Mouse (Mus musculus): ENCODE measurements around the gene Atp12a. TPM values are rescaled to one million over a fixed set of nuclear protein-coding genes. Genes with fewer than 3 reads are reported as not detected.

Gene Atp12a
- total RNA-seq (2015) (not detected in 2 replicates), total RNA-seq (2017) (not detected in 2 replicates)

DNA sequence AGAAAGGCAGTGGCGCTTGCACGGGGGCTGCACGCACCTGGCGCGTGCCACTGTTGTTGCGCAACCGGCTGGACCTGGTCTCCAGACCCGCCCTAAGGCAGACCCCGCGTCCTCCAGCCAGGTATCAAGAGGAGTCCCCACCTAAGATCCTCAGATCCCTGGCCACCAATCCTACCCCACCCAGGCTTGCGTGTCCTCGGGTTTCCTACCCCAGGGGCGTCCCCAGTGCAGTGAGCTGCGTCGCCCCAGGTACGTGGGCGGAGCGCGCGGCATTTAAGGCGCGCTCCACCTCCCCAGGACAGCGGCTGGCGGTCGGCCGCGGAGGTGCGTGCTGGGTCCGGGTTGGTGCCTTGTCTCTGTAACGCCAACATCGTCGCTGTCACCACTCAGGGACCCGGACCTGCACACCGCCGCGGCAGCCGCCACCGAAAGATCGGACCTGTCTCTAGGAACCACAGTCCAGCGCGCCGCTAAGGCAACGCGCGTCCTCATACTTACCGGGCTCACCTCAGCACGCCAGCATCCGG, at the start of gene Atp12a:
Gene Atp12a (plus strand): TSS at position 358 of the 527 bp plus-strand sequence.
- ATAC-seq (replicated peaks; ENCODE audit: poor library complexity) = no peak

DNA sequence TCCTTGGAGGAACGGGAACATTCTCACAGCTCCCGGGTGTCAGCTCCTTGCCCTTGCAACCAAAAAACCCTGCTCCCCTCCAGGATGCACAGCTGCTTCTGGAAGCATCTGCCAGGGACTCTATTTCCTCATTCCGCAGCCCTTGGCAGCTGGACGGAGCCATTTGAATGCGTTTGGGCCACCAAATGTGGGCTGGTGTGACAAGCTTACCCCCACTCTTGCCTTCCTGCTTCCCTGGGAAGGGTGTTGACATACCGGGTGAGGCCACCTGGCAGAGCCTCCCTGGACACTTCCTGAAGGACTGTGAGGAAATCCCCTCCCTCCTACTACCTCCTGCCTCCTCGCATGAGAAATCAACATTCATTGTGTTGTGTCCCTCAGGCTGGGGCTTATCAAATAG, 49.3 kb upstream of the Atp12a start:
- peak; percentile 31; the same call in 1 of the 2 replicates for ATAC-seq (replicated peaks; ENCODE audit: poor library complexity)

DNA sequence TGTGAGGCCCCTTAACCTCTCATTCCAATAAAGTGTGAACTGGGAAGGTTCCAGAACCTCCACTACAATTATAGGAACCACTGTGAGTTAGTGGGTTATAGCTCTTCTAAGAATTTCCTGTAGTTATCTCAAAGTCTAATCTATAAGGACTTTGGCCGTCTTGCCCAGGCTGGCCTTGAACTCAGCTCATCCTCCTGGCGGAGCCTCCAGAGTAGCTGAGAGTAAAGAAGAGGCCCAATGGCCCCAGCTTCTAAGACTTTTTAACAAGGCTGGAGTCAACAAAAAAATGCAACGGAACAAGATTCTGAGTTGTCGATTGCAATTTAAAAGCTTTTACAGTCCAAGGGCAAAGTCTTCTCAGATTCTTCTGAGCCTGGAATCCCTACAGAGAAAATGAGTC, 48.5 kb upstream of the Atp12a start:
- no peak for ATAC-seq (replicated peaks; ENCODE audit: poor library complexity)

DNA sequence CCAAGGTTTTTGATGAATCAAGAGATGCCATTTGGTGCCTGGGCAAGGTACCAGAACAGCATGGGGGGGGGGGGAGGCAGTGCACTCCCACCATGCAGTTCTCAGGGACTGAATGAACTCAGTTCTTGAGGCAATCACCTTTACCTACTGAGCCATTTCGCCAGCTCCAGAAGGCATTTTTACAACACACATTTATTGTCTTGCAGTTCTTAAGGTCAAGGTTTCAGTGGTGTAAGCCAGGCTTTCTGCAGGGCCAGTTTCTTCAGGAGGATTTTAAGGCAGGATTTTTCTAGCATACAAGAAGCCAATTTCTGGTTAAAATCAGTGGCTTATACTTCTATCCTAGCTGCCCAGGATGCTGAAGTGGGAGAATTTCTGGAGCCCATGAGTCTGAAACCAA, 41.9 kb upstream of the Atp12a start:
- no peak for ATAC-seq (replicated peaks; ENCODE audit: poor library complexity)

DNA sequence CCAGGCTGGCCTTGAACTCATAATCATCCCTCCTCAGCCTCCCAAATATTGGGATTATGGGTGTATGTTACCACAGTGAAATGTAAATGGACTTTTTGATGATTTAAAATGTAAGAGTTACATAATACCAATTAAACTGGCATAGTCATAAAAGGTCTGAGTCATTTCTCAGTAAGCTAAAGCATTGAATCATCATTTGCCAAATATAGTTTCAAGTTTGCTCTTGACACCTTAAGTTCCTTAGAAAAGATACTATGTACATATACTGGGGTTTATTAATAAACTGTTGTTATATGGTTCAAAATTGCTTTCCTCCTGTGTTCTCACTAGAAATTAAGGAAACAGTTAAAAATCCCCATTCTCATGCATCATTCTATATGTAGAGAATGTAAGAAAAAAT, 39.8 kb upstream of the Atp12a start:
- ATAC-seq (replicated peaks; ENCODE audit: poor library complexity) = no peak

DNA sequence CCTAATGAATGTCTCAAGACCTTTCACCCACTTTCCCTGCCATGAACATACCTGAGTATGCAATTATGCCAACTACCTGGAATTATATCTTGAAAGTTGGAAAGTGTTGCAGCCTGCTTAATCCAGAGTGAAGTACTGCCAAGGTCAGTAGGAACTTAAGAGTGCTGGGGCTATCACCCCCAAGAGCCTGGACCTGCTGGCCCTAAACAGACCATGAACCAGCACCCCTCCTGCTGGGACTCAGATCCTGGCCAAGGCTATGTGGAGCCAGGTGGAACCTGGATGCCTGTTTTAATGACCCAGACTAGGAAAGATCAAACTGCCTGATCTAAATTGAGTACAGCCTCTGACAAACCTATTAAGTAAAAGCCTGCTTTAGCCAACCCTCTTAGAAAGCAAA, 31.2 kb upstream of the Atp12a start:
- ATAC-seq (replicated peaks; ENCODE audit: poor library complexity) = no peak

DNA sequence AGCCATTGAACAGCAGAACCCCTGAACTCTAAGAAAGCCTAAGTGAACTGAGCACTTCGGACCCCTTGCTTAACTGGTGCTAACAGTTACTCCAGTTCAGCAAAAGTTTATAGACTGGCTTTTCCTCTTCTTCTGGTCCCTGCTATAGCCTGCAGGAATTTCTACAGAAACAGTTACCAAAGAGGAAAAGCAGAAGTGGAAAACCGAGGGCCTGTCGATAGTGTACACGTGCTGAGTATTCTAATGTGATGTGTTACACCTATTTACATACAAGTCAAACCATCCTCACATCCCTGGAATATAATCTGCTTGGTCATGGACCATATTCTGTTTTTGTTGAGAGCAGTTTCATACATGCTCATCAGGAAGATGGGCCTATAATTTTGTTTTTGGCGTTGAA, 30.4 kb upstream of the Atp12a start:
- no peak for ATAC-seq (replicated peaks; ENCODE audit: poor library complexity)

DNA sequence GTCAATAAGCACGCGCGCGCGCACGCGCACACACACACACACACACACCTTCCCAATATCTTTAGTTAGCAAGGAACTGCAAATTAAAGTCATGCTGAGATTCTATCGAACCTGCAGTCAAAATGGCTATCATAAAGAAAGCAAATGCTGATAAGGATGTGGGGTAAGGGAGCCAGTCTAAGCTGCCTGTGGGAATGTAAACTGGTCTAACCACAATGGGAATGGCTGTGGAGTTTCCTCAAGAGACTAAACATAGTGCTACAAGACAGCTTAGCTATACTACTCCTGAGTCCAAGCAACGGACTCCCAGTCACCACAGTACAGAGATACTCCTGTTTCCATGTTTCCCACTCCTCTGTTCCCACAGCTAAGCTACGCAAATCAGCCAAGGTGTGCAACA, 28.8 kb upstream of the Atp12a start:
- no peak for ATAC-seq (replicated peaks; ENCODE audit: poor library complexity)

DNA sequence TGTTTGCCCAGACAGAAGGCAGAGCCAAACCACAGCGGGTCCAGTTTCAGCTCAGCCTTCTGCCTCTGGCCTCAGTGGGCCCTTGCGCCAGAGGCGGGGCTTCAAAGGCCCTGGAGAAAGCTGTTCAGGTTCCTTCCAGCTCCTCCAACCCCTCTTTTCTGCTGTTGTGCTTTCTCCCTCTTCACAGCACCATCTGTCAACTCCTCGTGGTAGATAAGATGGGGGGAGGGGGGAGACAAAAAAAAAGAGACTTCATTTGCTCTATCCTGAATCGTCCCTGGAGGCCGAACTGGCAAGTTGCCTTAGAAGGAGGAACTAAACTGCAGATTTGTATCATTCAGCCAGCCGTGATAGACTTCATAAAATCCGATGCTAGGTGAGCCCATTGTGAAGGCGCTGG, 27.8 kb upstream of the Atp12a start:
- no peak for ATAC-seq (replicated peaks; ENCODE audit: poor library complexity)

DNA sequence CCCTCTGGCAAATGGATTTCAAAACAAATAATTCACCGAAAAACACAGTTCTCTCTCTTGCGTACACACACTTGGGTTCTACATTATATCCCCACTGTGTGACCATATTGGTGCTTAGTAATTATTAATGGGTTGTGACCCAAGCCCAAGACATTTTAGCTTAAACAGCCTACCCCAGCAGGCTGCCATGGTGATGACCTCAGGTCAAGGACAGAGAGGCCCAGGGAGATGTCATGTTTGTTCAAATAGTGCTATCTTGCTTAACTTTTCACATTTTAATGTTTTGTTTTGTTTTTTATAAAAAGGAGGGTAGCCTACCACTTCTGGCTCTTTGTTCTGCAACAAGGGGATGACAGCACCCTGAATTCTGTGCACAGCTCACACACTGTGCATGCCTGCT, 27.2 kb upstream of the Atp12a start:
- no peak for ATAC-seq (replicated peaks; ENCODE audit: poor library complexity)

DNA sequence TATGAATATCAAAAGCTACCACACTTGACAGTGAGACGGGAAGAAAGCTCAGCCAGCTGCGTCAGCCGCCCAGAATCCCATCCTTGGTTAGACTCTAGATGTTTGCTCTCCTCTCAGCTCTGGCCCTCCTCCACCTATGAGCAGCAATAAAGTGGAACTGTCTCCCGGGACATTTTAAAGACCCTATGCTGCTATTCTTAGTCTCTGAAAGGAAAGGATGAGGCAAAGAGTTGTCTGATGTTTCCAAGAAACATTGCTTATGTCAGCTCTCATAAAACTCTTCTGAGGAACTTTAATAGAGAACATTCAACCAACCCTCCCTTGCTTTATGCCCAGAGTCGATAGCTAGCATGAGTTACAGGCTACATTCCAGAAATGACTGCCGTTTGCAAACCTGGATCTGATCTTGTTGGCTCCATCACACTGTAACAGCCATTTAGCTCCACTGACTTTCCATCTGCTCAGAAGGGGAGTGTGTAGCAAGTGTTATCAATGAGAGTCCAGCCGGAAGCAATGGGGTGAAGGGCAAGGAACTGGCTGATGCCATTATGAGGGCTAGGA, 25.9 kb upstream of the Atp12a start:
- ATAC-seq (replicated peaks; ENCODE audit: poor library complexity) = no peak

DNA sequence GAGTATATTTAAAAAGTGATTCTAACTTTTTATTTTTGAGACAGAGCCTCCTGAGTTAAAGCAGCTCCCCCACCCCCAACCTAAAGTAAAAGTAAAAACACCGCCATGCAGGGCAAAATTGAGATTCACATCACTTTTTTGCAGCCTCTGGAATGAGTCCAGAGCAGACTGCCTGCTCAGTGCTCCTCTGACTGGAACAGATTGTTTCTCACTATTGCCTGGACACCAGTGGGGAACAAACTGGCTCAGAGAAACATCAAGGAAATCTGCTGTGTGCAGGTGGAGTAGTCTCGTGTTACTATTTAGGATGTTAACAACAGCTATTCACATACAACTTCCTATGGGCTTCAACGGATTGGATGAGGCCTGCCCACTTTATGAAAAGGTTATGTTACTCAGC, 16.2 kb upstream of the Atp12a start:
- ATAC-seq (replicated peaks; ENCODE audit: poor library complexity) = no peak

DNA sequence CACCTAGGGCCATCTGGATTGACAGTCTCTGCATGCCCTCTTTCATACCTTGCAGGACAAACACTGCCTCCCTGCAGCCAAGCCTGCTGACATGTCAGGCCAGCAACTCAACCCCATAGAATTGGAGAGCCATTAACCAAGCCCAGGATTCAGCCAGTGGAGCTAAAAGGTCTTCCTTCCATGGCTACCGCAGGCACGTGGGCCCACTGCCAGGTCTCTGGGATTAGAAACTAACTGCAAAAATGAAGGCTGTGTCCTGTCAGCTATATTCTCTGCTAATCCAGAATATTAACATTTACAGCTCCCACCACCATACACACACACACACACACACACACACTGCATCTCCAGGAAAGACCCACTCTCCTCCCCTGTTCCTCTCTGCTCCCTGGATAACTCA, 15.3 kb upstream of the Atp12a start:
- ATAC-seq (replicated peaks; ENCODE audit: poor library complexity) = no peak

DNA sequence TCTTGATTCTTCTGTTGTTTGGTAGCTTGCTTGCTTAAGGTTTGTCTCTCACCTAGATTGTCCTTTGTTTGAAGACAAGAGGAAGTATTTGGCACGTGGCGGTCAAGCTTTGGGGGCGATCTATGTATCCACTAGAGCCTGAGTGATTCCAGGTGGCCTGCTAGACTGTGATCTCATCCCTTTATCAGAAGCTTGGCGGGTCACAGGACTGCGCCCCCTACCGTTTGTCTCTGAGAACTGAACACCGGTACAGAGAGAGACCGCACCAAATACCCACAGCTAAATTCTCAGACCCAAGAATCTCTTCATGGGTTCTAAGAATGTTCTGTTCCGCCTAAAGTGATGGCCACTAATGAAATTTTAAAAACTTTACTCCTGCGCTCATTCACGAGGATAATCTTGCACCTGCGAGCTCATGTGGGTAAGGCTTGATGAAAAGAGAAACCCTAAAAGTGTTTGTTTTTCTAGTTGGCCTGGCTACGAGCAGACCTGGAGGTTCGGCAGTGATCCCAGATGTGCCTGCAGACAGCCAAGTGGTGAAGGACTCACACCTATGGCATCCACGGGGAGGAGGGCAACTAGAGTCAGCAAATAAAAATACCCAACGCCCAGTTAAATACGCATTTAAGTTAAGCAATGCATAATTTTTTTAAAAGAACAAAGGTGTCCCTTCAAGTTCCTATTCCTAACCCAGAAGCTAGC, 12.8 kb upstream of the Atp12a start:
- peak; percentile 65; the same call in 1 of the 2 replicates for ATAC-seq (replicated peaks; ENCODE audit: poor library complexity)

DNA sequence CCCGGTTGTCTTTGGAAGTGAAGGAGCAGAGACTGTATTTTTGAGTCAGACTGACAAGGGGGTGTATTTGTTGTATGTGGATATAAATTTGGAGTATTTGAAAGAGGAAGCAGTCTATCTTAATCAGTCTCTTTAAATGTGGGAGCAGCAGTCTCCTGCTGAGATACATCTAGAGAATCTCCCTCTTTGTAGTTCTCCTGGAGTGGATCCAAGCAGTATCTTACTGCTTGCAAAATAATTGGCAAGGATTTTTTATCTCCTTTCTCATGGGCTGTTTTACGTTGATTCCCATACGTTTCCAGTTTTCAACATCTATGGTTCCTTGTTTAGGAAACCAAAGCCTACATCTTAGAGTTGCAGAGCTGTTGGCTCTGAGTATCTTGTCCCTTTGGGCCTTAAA, 10.1 kb upstream of the Atp12a start:
- no peak for ATAC-seq (replicated peaks; ENCODE audit: poor library complexity)

DNA sequence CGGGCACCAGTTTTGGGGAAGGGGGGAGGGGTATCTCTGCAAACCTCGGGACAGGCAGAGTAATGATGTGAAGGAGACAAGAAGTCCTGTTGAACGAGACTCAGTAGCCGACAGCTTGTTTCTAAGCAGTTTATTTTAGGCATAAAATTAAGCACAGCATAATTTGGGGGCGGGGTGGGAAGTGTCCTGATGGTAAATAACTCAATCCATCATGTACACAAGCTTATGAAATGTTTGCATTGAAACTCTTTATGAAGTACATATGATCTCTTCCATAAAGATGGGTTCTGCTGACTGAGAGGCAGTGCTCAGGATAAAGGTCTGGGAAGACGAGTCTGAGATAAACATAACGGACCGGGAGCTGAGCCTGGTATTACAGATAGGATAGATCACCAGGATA, 9.5 kb upstream of the Atp12a start:
- ATAC-seq (replicated peaks; ENCODE audit: poor library complexity) = no peak

DNA sequence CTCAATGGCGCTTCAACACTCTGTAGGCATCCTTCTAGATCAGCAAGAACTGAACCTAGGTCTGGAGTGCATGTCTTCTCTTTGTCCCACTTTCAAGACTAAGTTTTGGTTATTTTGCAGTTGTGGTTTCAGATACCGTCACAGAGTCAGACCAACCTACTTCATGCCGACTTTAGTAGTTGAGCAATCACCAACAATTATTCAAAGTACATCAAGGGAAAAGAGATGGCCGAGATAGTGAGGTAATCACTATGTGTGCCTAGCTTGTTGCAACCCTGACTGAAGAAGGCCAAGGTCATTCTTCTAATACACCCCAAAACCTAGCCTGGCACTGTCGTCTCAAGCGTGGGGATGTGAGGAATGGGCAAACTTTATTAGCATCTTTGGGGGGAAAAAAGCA, 8.7 kb upstream of the Atp12a start:
- ATAC-seq (replicated peaks; ENCODE audit: poor library complexity) = no peak

DNA sequence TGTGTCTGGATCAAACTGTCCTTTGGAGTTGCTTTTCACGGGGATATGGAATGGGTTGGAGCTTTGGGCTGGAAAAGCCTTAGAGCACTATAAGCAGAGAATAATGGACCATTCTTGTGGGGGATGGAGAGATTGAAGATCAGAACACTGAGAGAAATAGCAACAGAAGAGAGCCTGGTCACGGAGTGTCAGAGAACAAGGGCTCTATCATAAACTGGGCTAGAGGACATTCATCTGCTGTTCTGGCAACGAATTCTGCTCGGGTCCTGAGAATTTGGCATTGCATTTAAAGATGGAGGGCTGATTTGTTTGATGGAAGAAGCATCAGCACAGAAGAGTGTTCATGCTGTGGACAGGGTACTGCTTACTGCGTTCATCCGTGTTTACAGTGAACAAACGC, 6.4 kb upstream of the Atp12a start:
- no peak for ATAC-seq (replicated peaks; ENCODE audit: poor library complexity)

DNA sequence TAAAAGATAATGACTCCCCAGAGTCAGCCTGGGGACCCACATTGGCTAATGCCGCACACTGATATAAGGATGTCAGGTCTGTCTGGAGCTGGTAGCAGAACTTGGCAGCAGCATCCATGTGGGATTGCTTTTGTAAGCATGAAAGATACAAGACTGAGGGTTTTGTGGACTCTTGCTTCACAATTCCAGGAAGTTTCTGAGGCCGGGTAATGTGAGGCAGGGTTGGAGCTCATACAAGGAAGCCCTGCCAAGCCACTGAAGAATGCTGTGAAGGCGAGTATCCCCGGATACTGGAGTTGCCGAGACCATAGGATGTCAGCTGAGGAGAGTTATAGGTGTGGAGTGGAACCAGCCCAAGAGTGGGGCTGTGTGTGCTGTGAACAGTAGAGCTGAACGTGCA, 5.7 kb upstream of the Atp12a start:
- ATAC-seq (replicated peaks; ENCODE audit: poor library complexity) = no peak

DNA sequence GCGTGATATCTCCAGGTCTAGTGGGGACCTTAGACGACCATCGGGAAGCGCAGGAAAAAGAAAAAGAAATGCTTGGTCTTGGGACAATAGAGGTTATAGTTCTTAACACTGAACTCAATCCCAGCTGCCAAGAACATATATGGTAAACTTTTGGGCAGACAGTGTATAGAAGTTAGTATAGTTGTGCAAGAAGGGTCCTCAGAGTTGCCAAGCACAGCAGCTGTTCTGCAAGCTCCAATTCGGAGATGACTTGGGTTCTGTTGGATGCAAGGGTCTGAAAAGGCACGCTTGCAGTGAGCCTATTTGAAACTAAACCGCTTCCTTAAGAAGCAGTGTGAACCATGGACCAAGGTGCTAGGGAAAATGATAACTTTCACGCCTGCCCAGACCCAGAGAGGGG, 424 bp downstream of the Atp12a start:
- no peak for ATAC-seq (replicated peaks; ENCODE audit: poor library complexity)

DNA sequence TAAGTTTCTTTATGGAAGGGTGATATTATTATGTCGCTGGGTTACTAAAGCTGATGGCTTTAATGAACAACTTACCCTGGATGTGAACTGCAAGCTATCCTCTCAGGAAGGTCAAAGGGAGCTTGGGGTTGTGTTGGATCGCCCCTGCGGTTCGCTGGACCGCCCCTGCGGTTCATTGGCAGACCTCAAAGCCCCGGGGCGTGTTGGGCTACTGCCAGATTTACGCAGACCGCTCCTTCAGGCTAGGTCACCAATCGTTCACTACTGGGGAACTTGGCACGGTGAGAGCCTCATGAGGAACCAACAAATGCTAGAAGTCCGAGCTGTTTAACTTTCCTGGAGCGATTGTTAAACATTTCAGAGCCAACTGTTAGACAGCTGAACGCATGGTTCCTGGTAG, 1.8 kb downstream of the Atp12a start:
- no peak for ATAC-seq (replicated peaks; ENCODE audit: poor library complexity)

DNA sequence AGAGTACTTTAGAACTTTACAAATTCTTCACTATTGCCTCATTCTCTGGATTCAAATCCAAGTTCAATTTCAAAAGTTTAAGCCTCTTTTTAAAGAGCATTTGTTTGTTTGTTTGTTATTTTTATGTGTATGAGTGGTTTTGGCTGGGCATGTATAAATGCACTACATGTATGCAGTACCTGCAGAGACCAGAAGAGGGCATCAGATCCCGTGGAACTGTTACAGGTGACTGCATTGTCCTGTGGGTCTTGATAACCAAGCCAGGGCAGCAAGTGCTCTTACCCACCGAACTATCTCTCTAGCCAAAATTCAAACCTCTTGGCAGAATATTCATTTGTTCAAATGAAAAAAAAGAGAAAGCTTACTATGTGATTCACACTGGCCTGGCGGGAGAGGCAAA, 4.0 kb downstream of the Atp12a start:
- ATAC-seq (replicated peaks; ENCODE audit: poor library complexity) = peak; percentile 70; the same call in 1 of the 2 replicates

DNA sequence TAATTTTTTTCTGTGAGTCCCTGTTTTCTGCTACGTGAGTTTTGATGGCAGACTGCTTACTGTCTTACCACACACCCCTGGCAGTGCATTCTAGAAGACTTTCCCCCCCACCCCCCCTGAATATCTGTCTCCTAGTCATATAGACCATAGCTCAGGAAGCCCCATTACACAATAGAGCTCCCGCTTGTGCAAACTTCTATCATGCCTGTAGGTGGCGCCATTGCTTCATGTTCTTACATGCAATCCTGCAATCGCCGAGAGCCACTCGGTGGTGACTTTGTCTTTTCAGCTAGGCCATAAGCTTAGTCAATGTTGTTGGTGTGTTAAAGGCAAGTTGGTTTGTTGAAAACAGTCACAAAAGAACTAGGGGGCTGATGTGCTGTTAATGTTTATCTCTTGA, 10.9 kb downstream of the Atp12a start:
- ATAC-seq (replicated peaks; ENCODE audit: poor library complexity) = peak; percentile 97

Measured in megakaryocyte progenitor cell, adult 5-6 weeks (primary cell).